Mouse (Mus musculus): ENCODE measurements around the gene Sema7a. TPM values are rescaled to one million over a fixed set of nuclear protein-coding genes. Genes with fewer than 3 reads are reported as not detected.

Gene Sema7a
- 0.54 TPM for polyA plus RNA-seq (2014; fragmentation: Illumina TruSeq; extraction: RNeasy Lipid Tissue Mini Kit (QIAGEN cat#74804); ENCODE audit: low read depth, low replicate concordance)

GRCm38 (mm10) chr9:57939431-57940348 is at the start of gene Sema7a:
Gene Sema7a (plus strand): TSS chr9:57940112.

DNA sequence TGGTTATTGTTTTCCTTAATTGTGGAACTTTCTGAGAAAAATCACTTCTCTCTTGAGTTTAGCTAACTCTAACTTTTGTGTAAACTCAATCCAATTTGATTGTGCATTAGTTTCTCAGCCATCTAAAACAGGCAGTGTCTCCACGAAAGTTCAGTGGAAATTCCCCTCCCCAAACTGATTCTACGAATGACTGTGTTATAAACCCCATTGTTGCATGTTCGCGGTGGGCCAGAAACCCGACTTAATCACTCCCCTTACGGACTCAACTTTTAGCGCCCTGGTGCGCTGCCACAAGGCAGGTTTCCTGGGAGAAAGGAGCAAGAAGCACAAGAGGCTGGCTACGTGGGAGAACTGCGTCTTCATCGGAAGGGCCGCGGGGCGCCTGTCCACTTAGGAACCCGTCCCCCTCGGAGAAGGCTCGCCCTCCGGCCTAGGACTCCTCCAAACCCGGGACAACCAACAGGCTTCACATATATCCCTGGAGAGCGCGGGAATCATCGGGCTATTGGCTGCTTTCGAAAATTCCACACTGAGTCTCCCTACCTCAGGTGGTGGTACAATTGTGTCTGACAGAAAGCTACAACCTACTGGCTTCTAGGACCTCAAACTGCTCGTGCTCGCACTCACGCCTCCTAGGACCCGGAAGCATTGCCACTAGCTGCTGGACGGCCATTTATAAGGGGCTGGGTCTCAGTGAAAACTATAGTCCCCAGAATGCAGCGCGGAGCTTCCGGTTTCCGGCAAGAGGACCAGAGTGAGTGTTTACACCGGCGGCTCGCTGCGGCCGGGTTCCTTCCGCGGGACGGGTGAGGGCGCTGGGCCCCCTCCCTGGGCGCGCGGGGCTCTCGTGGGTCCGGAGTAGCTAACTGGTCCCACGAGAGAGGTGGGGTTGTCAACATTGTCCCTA is 29.4 kb upstream of the Sema7a start, which contains the start of gene Ubl7:
Ubl7 (plus strand) TSS at position 726 of the 907 bp plus-strand sequence.

DNA sequence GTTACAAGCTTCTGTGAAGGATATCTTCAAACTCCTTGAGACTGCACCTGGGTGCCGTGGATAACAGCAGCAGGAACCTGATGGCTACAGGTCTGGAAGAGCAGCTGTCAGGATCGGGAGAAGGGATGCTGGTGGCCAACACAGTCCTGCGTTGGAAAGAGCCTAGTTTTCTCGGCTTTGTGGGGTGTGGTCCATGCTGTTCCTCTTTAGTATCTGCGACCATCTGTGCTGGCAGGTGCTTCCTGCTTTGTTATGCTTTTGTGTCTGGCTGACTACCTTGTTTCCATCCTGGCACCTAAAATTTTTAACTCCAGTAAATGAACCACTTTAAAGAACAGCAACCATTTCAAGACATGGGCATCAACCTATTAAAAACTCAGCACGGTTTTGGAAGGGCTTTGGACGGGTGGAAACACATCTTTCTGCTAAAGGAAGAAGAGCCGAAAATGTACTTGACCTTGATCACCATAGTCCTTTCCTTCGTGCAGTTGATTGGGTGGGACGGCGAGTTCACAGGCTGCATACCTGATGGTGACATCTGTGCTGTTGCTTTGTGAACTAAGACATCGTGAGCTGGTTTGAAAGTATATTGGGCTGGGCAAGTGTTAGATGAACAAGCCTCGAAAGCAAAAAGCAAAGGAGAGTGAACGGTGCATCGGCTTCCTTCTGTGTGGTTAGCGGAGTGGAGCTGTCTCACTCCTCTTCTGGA is 66.0 kb downstream of the Sema7a start, which contains the start of gene Cyp11a1:
Cyp11a1 (plus strand) TSS at position 659 of the 709 bp plus-strand sequence.

Other genes with a start within 250 kb of the Sema7a start
- 5.5 TPM for gene Edc3, start 231.6 kb upstream of the Sema7a start, polyA plus RNA-seq (2014; fragmentation: Illumina TruSeq; extraction: RNeasy Lipid Tissue Mini Kit (QIAGEN cat#74804); ENCODE audit: low read depth, low replicate concordance)
- gene Clk3, start 174.3 kb upstream of the Sema7a start, polyA plus RNA-seq (2014; fragmentation: Illumina TruSeq; extraction: RNeasy Lipid Tissue Mini Kit (QIAGEN cat#74804); ENCODE audit: low read depth, low replicate concordance): 72.0 TPM
- gene Arid3b, start 103.3 kb upstream of the Sema7a start, polyA plus RNA-seq (2014; fragmentation: Illumina TruSeq; extraction: RNeasy Lipid Tissue Mini Kit (QIAGEN cat#74804); ENCODE audit: low read depth, low replicate concordance): 4.7 TPM
- 41.1 TPM for gene Ubl7, start 29.1 kb upstream of the Sema7a start, polyA plus RNA-seq (2014; fragmentation: Illumina TruSeq; extraction: RNeasy Lipid Tissue Mini Kit (QIAGEN cat#74804); ENCODE audit: low read depth, low replicate concordance)
- gene Cyp11a1, start 66.3 kb downstream of the Sema7a start, polyA plus RNA-seq (2014; fragmentation: Illumina TruSeq; extraction: RNeasy Lipid Tissue Mini Kit (QIAGEN cat#74804); ENCODE audit: low read depth, low replicate concordance): not detected
- 0.25 TPM for gene Stra6, start 123.7 kb downstream of the Sema7a start, polyA plus RNA-seq (2014; fragmentation: Illumina TruSeq; extraction: RNeasy Lipid Tissue Mini Kit (QIAGEN cat#74804); ENCODE audit: low read depth, low replicate concordance)
- not detected for gene Ccdc33, start 178.7 kb downstream of the Sema7a start, polyA plus RNA-seq (2014; fragmentation: Illumina TruSeq; extraction: RNeasy Lipid Tissue Mini Kit (QIAGEN cat#74804); ENCODE audit: low read depth, low replicate concordance)

Measured in sigmoid colon, adult 10 weeks (tissue).